Mouse (Mus musculus) left cerebral cortex, postnatal 14 days (tissue): ENCODE data around the gene Fasl. TPM values are rescaled to one million over a fixed set of nuclear protein-coding genes. Genes with fewer than 3 reads are reported as not detected.

Experiments used
- DNase-seq, 2 experiments: peaks; one replicate each; pipeline ENCODE4 v3.0.0; 2021 to 2022; ENCODE audit warnings: low spot score in 2 of 2, mixed read lengths in 1 of 2
- intact Hi-C: fragments of 180-260 bp; cut with DNase I; formaldehyde crosslinking; loops from one replicate; pipeline ENCODE4 v1.15.1; 2025
- total RNA-seq, 2 experiments: library from RNA; stranded (reverse); gene quantifications; 2 replicates each; pipeline ENCODE4 v1.2.3; 2021

Fasl gene
- total RNA-seq, 2 experiments from 2014 or later = not detected

GRCm38 (mm10) chr1:161765932-161766331 is 22.4 kb downstream of the Fasl start:
- intact Hi-C loops = no loop called here
- no peak for DNase-seq

GRCm38 (mm10) chr1:161764964-161765363 is 23.3 kb downstream of the Fasl start:
- DNase-seq = no peak
- intact Hi-C loops = no loop called here

DNA sequence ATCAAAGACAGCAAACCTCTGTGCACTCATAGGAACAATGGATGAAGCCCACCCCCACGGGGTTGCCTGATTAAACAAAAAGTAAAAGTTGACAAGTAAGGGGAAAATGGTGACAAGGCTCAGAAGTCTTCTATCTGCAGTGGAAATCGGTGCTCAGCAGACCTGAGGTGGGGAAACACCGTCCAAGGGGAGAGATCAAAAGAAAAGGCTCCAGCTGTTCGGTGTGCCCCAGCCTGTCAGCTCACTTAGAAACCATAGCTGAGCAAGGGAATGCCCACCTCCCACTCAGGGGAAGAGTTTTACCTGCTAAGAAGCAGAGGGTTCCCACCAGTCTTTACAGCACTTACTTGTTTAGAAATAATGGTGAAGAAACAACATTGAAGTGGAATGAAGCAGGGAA is 26.7 kb downstream of the Fasl start:
- no peak for DNase-seq
- intact Hi-C loops = no loop called here

- intact Hi-C loops = no loop called here
- DNase-seq = no peak
Observed at GRCm38 (mm10) chr1:161756547-161756946, 31.7 kb downstream of the Fasl start.

GRCm38 (mm10) chr1:161751311-161751710 is 37.0 kb downstream of the Fasl start:
- no peak for DNase-seq
- intact Hi-C loops = no loop called here

DNA sequence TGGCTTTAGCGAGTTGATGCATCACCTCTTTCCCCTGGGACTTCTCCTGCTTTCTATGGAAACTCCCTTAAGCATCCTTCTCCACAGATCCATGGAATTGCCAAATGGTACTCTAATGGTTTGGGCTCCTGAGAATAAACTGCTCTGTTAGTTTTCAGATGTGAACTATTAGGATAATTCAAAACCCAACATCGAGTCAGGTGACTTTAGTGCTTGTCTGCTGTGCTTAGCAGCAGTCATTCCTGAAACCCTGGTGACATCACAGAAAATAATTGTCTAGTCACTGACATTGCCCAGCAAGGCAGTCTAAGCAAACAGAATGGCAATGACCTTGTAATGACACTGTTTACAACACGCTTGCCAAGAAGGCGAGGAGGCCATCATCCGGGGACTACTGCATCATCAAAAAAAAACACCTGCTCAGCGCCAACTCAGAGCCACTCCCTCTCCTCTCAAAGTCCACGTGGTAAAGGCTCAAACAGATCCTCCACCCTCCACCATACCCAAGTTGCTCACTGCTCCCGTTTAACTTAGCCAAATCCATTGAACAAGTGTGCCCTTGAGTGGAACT is 37.7 kb downstream of the Fasl start:
- no peak for DNase-seq
- intact Hi-C loops = no loop called here

- intact Hi-C loops = loop anchor here (5.0 kb wide), 2 partner anchors 214 to 229 kb away; partner anchors contain the start of gene 4930558K02Rik
- no peak for DNase-seq
Observed at GRCm38 (mm10) chr1:161748685-161749084, 39.6 kb downstream of the Fasl start.

DNA sequence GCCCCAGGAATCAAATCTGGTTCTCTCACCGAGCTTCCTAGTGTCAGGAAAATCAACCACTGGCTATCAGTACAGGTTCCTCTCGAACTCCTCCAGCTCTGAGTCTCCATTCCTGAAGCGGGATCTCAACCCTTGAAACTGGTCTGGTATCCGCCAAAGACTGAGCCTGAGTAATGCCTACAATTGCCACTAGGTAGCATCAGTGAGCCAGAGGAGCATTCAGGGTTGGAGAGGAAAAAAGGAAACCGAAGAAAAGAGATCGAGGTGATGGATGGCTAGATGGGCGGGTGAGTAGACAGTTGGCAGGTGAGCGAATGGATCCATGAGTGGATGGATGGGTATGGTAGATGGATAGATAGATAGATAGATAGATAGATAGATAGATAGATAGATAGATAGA is 40.2 kb downstream of the Fasl start:
- intact Hi-C loops = loop anchor here (5.0 kb wide), 2 partner anchors 214 to 229 kb away; partner anchors contain the start of gene 4930558K02Rik

DNA sequence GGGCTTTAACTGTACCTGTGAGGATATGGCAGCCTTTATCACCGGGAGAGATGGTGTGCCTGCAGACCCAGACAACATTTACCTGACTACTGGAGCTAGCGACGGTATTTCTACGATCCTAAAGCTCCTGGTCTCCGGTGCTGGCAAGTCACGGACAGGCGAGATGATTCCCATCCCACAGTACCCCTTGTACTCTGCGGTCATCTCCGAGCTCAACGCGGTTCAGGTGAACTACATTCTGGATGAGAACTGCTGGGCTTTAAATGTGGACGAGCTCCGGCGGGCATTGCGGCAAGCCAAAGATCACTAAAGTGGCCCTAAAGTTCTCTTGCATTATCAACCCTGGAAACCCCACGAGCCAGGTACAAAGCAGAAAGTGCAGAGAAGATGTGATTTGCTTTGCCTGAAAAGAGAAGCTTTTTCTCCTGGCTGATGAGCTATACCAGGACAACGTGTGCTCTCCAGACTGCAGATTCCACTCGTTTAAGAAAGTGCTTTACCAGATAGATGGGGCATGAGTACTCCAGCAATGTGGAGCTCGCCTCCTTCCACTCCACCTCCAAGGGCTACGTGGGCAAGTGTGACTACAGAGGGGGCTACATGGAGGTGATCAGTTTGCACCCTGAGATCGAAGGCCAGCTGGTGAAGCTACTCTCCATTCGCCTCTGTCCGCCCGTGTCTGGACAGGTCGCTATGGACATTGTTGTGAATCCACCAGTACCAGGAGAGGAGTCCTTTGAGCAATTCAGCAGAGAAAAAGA is 41.6 kb downstream of the Fasl start:
- intact Hi-C loops = loop anchor here (5.0 kb wide), 2 partner anchors 216 to 231 kb away; partner anchors contain the start of gene 4930558K02Rik
- no peak for DNase-seq

More for the DNA sequence above, 40.2 kb downstream of the Fasl start:
- DNase-seq = peak; percentile 35 to 62

DNA sequence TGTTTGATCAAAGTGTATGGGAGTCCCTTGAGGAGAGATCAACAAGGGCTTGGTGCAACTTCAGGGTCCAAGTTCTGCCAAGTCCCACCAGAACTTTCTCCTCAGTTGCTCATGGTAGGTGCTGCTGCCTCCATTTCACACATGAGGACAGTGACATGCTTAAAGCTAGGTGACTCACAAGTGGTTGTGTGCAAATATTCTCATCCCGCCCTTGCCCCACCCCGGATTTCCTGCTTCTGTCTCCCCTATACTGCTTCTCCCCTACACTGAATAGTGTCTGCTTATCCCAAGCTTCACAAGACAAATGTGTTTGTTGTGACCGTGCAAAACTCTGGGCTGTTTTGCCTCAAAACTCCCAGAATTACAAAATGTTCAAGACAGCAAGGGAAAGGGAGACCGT is 43.4 kb downstream of the Fasl start:
- intact Hi-C loops = loop anchor here (5.0 kb wide), 2 partner anchors 217 to 232 kb away; partner anchors contain the start of gene 4930558K02Rik
- DNase-seq = no peak

- DNase-seq = no peak
- intact Hi-C loops = no loop called here
Observed at GRCm38 (mm10) chr1:161744209-161744608, 44.1 kb downstream of the Fasl start.

- no peak for DNase-seq
- intact Hi-C loops = no loop called here
Observed at GRCm38 (mm10) chr1:161742481-161743267, 45.6 kb downstream of the Fasl start.

DNA sequence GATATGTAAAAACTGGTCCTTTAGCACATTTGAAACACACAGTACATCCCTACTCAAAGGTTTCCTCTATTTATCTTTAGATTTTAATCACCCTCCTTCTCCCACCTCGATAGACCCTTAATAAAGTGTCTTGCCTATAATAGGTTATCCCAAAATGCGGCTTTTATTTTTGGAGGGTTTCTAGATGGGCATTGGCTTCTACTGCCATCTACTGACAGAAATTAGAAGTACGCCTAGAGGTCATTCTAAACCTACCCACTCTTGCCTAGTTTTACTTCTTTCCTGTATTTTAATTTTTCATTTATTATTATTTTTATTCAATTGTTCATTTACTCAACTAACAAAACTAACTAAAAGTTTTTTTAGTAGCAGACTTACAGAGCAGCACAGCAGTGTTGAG is 51.4 kb downstream of the Fasl start:
- peak; percentile 34 to 35 for DNase-seq
- intact Hi-C loops = loop anchor here (5.0 kb wide), 1 partner anchor 335 kb away; no protein-coding TSS in a partner anchor

- intact Hi-C loops = loop anchor here (5.0 kb wide), 1 partner anchor 334 kb away; no protein-coding TSS in a partner anchor
- no peak for DNase-seq
Observed at GRCm38 (mm10) chr1:161736255-161736654, 52.0 kb downstream of the Fasl start.

- intact Hi-C loops = loop anchor here (5.0 kb wide), 1 partner anchor 333 kb away; no protein-coding TSS in a partner anchor
- peak in 1 of 2 experiments; percentile 15 for DNase-seq
Observed at GRCm38 (mm10) chr1:161735465-161736046, 52.7 kb downstream of the Fasl start.

- no peak for DNase-seq
- intact Hi-C loops = loop anchor here (5.0 kb wide), 1 partner anchor 332 kb away; no protein-coding TSS in a partner anchor
Observed at GRCm38 (mm10) chr1:161734741-161735211, 53.5 kb downstream of the Fasl start.

- intact Hi-C loops = no loop called here
Observed at GRCm38 (mm10) chr1:161734314-161734713, 54.0 kb downstream of the Fasl start.

More at GRCm38 (mm10) chr1:161734314-161734713, 54.0 kb downstream of the Fasl start:
- DNase-seq = no peak
